Mouse (Mus musculus) bone marrow, adult 2 months (tissue): ENCODE measurements around the gene Cacna1b.

Experiments used
- CTCF ChIP-seq: fragments of 200-500 bp; IDR thresholded peaks from 2 replicates; pipeline ENCODE4 v1.5.1; 2011; ENCODE audit warnings: low read length, control low read depth; ENCODE audit not compliant: control insufficient read depth, insufficient read depth
- POLR2A ChIP-seq: fragments of 200-500 bp; IDR thresholded peaks from 2 replicates; pipeline ENCODE4 v1.6.1; 2011; ENCODE audit warnings: low read depth, mild to moderate bottlenecking, control low read depth, low read length, borderline replicate concordance; ENCODE audit not compliant: control insufficient read depth

GRCm38 (mm10) chr2:24617141-24617540, 145.8 kb downstream of the Cacna1b start:
- TF ChIP-seq POLR2A (no peak), CTCF (no peak)
